Mouse (Mus musculus) layer of hippocampus, postnatal 10 days (tissue): ENCODE measurements around the gene Hid1. TPM values are rescaled to one million over a fixed set of nuclear protein-coding genes. Genes with fewer than 3 reads are reported as not detected.

ENCODE experiments used
- DNase-seq, 2 experiments: peaks; one replicate each; pipeline ENCODE4 v3.0.0; 2021; ENCODE audit warnings: low spot score in 2 of 2
- total RNA-seq, 2 experiments: library from RNA; stranded (reverse); gene quantifications; 2 replicates each; pipeline ENCODE4 v1.2.3; 2021

Hid1 gene
- total RNA-seq, 2 experiments from 2014 or later = 78.0 to 79.3 TPM

DNA sequence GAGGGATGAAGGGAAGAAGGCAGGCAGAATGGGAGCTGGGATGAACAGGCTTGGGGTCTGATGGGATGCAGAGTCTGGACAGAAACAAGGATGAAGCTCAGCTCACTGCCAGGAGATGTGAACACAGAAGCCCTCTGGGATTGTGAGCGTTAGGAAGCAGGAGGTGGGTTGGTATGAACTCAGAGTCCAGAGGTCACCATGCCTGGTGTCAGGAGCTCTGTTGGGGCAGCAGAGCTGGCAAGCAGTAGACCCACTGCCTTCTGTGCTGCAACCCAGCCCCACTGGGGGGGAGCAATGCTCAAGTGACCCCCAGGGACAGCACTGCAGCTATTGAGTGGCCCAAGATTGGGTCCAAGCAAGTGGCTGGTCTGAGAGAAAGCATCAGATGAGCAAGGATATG lies 29.7 kb downstream of the Hid1 start:
- no peak for DNase-seq

DNA sequence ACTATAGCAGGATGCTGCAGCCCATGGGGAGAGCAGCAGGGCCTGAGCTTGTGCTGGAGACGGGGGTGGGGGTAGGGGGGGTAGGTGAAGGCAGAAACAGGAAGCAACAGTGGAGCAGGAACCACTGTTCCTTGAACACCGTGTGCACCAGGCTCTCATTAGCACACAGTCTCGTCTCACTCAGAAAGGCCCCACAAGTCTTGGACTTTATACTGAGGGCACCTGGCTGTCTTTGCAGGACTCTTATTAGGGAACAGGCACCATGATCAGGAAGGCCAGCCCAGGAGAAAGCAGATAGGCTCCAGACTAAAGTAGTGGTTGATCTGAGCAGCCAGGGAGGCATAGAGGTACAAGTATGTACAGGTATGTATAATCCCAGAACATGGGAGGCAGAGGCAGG lies 30.2 kb downstream of the Hid1 start:
- no peak for DNase-seq

DNA sequence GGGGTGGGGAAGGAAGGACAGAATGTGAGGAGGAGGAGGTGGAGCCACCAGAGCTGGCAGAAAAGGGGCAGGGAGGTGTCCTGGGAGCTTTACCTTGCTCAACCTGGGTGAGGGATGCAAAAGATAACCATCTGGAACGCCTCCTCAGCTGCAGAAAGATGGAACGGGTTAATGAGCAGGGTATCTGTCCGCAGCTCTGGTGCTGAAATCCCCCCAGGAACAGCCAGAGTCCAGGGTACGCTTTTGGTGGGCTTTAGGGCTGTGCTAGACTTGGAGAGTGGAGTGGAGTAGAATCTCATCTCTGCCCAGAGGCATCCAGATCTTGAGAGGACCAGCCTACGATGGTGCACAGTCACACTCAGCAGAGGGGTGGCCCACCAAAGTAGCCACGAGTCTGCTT lies 31.4 kb downstream of the Hid1 start:
- no peak for DNase-seq

DNA sequence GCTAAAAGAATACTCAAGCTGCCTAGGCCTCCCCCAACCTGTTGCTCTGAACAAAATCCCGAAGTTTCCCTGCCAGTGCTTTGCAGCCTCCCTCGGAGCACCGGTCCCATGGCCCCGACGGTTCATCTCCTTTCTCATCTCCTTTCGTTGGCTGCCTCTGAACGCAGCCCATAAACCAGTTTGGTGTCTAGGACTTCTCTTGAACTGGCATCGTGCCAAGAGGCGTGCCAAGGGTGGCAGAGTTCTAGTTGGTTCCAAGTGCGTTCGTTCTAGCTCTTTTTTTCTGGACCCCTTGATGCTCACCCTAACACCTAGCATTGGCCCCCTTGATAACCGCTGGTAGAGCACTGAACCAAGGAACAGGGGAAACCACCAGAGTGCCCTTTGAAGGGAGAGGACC lies 32.3 kb downstream of the Hid1 start:
- no peak for DNase-seq

DNA sequence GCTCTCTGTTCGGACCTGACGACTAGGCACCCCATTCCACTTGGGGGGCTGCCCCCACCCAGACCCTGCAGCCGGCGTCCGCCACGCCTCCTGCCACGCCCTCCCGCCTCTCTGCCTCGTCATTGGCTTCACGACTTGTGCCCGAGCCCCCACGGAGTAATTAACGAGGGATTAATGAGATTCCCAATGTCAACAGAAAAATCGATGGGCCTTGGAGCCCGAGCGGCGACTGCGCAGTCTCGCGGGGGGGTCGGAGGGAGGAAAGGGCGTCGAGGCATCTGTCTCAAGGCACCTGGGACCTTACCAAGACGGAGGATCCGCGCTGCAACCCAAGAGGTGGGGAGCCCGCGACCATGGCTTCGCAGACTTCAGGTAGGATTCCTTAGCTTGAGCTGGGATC lies 33.0 kb downstream of the Hid1 start, which contains the start of gene Otop3:
Otop3 (plus strand) TSS at position 201 of the 400 bp plus-strand sequence.
- no peak for DNase-seq

DNA sequence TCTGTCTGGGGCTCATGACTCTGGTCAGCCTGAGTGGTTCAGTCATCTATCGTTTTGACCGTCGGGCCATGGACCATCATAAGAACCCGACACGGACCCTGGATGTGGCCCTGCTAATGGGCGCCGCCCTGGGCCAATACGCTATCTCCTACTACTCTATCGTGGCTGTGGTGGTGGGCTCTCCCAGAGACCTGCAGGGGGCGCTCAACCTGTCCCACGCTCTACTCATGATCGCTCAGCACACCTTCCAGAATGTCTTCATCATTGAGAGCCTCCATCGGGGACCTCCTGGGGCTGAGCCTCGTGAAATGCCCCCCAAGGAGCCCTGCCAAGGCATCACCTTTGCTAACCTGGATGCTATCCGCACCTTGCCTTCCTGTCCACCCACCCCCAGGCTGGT lies 38.2 kb downstream of the Hid1 start:
- DNase-seq = no peak

DNA sequence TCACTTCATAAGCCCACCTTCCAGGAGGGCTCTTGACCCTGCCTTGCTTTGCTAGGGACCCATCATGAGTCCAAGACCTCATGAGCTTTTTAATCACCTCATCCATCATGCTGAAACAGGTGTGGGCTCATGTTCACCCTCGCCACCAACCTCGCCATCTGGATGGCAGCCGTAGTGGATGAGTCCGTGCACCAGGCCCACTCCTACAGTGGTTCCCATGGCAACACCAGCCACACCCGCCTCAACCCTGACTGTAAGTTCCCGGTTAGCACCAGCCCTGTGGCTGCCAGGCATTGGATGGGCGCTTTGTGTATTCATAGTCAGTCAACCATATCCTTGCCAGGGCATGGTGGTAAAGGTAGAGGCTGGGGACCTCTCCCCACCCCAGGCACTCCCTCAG lies 40.8 kb downstream of the Hid1 start:
- DNase-seq = no peak

DNA sequence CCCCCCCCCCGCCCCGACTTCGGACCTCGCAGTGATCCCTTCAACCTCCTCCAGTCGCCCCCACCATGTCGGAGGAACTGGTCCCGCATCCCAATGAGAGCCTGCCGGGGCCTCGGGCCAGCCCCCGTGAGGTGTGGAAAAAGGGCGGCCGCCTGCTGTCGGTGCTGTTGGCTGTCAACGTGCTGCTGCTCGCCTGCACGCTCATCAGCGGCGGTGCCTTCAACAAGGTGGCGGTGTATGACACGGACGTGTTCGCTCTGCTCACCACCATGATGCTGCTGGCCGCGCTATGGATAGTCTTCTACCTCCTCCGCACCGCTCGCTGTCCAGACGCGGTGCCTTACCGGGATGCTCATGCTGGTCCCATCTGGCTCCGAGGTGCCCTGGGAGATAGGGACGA lies 44.2 kb downstream of the Hid1 start:
- no peak for DNase-seq

DNA sequence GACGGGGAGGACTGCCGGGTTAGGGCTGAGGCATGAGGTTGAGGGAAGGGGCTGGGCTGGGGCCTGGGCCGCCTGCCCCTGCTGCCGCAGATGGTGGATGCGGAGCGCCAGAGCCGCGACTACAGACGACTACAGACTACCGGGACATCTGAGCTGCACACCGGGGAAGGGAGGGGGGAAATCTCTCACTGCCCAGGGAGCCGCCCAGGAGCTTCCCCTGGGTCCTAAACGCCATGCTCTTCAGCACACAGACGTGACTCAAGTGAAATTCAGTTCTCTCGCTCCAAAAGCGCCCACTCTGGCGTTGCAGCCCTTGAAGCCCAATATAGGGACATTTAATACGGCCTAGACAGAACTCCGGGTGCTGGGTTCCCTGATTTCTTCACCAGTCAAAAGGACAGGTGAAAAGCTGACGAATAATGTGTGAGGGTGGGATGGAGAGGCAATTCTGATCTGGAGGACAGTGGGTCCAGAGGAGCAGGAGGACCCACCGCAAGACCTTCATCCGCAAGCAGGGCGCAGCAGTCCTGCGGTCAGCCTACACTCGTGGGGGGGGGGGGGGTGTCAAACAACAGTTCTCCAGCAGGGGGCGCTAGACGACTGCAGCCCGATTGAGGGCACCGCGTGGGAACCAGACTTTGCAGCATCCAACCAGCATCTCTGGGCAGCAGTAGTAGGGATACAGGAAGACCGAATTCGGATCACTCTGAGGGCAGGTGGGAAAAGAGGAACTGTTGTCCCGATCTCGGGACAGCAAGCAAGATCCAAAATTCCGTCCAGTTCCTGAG lies 45.5 kb downstream of the Hid1 start, which contains the start of gene Ush1g:
Ush1g (minus strand) TSS at position 136 of the 788 bp plus-strand sequence.
- peak; percentile 52 to 63 for DNase-seq

DNA sequence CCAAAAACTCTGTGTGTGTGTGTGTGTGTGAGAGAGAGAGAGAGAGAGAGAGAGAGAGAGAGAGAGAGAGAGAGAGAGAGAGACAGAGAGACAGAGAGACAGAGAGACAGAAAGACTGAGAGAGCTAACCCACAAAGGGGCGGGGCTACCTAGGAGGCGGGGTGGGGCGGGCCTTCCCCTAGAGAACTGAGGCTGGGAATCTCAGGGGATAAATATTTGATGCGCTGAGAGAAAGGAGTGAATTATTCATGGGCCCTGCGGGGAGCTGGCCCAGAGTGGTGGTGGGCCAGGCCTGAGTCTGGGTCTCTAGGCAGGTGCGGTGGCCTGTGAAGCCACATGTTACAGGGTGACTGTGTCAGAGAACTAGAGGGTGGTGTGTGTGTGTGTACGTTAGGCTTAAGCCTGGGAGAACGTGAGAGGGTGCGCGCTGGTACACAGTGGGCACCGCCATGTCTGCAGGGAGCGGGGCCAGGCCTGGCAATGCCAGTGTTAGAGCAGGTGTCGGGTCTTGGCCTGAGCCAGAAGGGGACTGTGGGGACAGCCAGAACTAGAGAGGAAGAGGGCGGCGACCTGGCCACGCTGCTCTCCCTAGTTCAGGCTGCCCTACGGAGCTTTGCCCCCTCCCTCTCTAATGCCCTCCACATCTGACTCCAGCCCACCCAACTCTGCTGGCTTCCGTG lies 47.7 kb downstream of the Hid1 start:
- no peak for DNase-seq

DNA sequence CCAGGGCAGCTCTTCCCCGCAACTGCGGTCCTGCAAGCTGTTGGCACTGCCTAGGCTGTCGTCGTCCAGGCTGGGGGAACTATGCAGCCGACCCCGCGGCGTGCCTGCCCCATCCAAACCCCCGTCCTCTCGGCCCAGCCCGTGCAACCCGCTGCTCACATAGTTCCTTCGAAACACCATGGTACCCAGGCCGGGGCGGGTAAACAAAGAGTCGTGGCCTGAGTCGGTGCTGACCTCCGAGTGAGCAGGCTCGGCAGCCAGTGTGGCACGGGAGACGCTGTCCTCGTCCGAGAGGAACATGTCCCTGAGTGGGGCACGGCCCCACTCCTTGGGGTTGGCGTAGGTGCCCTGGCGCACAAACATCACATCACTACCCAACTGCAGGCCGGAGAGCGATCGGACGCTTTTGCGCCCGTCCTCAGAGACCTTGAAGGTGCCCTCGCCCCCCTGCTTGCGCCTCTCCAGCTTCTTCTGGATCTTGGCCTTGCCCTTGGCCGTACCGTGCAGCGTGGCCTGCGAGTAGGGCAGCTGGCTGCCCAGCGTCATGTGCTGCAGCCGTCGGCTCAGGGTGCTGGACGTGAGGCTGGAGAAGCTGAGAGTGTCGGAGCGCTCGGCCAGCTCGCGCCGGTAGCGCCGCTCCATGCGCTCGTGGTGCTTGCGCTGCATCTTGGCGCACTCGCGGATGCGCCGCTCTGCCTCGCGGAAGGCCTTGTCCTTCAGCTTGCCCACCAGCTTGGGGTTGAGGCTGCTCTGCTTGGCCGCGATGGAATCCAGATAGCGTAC lies 49.1 kb downstream of the Hid1 start:
- DNase-seq = no peak

DNA sequence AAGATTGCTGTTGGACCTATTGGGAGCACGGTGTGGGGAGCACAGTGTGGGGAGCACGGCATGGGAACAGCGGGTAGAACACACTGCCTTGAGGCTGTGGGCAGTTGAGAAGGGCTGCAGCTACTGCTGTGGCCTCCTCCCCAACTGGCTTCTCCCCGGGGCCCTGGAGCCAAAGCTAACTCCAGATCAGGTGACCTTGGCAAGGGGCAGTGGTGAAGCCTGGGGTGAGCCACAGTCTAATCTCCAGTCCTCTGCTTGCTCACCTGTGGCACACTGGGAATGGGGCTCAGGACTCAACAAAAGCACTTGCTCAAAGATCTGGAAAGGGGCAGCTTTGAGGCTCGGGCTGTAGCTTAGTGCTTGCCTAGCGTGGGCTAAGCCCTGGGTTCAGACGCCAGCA lies 50.4 kb downstream of the Hid1 start:
- DNase-seq = no peak

DNA sequence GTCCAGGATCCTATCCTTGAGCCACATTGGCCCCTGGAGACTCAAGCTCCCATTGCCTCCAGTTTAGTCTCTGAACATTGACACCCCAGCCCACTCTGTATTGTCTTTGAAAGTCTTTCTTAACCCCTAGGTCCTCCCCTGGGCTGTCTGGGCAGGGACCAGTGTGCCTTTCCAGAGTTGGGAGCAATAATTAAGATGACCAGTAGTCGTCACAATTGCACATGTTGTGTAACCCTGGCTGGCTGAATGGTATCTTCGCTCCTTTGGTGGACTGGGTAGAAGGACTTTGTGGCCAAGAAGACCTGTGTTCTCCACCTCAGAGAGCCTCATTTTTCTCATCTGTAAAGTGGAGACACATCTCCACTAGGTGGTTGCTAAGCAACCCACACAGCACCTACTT lies 53.3 kb downstream of the Hid1 start:
- DNase-seq = no peak

DNA sequence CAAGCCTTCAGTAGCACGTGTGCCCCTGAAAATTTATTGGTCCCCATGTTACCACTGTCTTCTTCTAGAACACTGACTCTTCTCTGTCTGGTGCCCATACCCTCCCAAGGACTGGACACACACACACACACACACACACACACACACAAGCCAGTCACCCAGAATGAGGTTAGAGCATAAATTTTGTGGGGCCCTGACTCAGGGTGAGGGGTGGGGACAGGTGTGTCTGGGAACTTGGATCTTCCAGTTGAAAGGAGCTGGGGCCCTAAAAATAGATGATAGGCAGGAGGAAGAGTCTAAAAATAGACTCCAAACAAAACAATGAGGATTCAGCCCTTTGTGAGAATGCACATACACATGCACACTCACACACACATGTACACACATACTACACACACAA lies 58.8 kb downstream of the Hid1 start:
- DNase-seq = no peak

DNA sequence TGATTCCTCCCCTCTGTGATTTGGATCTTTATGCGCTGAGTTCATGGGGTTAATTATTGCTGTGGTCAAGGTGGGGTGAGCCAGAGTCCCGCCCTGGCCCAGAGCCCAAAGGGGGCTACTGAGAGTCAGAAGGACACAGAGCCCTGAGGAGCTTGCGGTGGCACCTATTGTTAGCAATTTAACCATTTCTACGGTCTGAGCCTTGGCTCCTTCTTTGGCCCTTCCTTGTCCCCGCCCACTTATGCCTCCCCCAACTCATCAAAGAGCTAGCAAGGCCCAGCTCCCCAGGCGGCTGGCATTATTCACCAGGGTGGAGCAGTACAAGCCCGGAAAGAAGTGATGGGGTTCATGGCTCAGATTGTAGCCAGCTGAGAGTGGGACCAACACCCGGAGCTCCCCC lies 60.7 kb downstream of the Hid1 start, which contains the start of gene Otop2:
Otop2 (plus strand) TSS at position 301 of the 400 bp plus-strand sequence.
- DNase-seq = no peak

DNA sequence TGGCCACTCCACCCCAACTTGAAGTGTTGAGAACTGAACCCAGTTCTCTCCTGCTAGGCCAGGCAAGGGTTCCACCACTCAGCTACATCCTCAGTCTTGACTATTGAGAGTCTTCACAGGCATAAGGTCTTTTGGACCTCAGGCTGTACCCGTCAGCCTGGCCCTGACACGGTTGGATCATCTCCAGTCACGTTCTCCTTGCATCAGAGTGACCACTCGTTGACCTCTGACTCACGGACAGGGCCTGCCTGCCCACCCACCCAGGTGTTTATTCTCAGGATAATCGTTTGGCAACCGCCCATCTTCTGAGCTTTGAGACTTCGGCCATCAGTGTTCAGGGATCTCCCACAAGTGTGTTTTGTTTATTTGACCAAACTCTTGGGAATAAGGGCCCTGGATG lies 64.4 kb downstream of the Hid1 start:
- no peak for DNase-seq

DNA sequence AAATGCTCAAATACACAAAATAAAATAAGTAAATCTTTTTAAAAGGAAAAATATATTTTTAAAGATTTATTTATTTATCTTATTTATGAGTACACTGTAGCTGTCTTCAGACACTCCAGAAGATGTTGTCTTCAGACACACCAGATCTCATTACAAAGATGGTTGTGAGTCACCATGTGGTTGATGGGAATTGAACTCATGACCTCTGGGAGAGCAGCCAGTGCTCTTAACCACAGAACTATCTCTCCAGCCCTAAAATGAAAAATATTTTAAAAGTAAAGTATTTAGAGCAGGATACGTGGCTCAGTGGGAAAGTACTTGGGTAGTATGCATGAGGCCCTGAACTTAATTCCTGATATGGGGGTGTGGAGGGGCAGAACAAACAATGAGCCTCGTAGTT lies 66.2 kb downstream of the Hid1 start:
- DNase-seq = no peak

DNA sequence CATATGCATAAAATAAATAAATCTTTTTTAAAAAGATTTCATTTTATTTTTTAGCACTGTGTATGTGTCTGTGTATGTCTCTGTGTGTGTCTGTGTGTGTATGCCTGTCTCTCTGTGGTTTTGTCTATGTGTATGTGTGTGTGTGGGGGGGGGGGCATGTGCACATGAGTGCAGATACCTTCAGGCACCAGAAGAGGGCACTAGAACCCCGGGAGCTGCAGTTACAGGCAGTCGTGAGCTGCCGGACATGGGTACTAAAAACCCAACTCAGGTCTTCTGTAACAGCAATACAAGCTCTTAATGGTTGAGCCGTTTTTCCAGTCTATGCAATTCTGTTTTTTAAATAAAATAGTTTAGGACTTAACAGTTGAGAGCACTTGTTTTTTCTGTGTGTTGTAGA lies 66.8 kb downstream of the Hid1 start:
- DNase-seq = no peak

DNA sequence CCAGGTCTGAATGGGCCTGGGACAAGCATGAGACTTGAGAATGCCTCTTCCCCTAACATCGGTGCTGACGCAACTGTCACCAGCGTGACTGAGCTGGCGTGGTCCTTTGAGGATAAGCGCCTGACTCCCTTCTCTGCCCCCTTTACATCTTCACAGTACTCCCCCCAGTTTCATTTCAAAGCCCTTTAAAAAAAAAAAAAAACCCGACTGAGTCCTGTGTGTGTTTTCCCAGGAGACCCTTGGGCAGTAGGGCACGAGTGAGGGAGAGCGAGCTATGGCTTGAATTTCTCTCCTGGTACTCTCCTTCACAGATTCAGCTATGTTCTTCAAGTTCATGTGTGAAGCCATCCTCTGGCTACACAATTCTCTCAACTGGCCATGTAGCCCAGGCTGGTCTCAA lies 69.4 kb downstream of the Hid1 start:
- DNase-seq = no peak
